Mouse (Mus musculus): Measurements from ENCODE around the gene Zbtb37.

Zbtb37 gene

DNA sequence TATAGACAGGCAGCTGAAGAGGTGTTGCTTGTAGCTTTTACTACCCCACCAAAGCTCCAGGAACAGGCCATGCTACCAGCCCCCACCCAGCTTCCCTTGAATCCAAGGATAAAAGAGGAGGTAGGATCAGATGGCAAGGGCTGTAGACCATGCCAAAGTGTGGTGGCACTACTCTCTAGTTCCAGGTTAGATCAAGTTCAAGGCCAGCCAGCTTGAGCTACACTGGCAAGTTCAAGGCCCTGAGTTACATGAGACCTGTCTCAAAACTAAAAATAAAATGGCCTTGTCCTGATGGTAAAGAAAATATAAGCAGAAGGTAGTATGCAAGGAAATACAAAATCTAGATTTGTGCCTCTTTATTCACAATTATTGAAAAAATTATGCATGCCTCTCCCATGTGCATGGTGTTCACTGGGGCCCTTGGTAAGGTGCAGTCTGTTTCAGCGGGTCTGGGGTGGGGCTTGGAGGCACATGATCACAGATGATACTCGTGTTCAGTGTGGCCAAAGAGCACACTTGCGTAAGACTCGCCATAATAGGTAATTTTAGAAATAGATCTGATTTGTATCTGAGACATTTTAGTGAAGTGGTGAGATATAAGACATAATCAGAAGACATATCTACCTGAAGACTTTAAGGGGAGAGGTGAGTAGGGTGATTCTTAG, 56.4 kb downstream of the Zbtb37 start, which contains the start of gene Serpinc1:
Gene Serpinc1, plus strand, starts transcription at position 515 of the 665 bp plus-strand sequence.
- DNase-seq (ENCODE audit: low spot score), result no peak

- no peak for DNase-seq (ENCODE audit: low spot score)
Observed at GRCm38 (mm10) chr1:160968643-160969042, 66.0 kb downstream of the Zbtb37 start.

- DNase-seq (ENCODE audit: low spot score), result no peak
Observed at GRCm38 (mm10) chr1:160967268-160967667, 67.4 kb downstream of the Zbtb37 start.

GRCm38 (mm10) chr1:160963199-160963598, 71.5 kb downstream of the Zbtb37 start:
- no peak for DNase-seq (ENCODE audit: low spot score)
